Mouse (Mus musculus) CH12.LX (cell line): ENCODE measurements around the gene Entpd8. TPM values are rescaled to one million over a fixed set of nuclear protein-coding genes. Genes with fewer than 3 reads are reported as not detected.
A peak's percentile ranks its signal among the peaks of the same experiment; 100 is the strongest.

Experiments
- DNase-seq: peaks from one replicate; pipeline ENCODE4 v3.0.0-alpha.2; 2013; ENCODE audit errors: extremely low read depth
- H3K27ac ChIP-seq: 2 replicates; pipeline ENCODE4 v1.5.1; 2012; ENCODE audit warnings: low read depth, mild to moderate bottlenecking, control low read depth, moderate library complexity; ENCODE audit not compliant: insufficient read depth
- H3K27me3 ChIP-seq: replicated peaks from 2 replicates; pipeline ENCODE3; 2012; ENCODE audit warnings: inconsistent platforms
- H3K36me3 ChIP-seq, 2 experiments: replicated peaks in 1 of 2; 2 replicates each; pipeline versions ENCODE3 to v1.6.1; 2012; ENCODE audit warnings: inconsistent platforms in 1 of 2, low read length in 1 of 2, mild to moderate bottlenecking in 1 of 2, mixed read lengths in 1 of 2, moderate library complexity in 1 of 2; ENCODE audit not compliant: control insufficient read depth in 1 of 2, insufficient read depth in 1 of 2
- H3K4me1 ChIP-seq, 2 experiments: 2 replicates each; pipeline ENCODE4 v1.6.1; 2012; ENCODE audit warnings: inconsistent platforms in 1 of 2, moderate library complexity in 1 of 2; ENCODE audit not compliant: insufficient read depth in 2 of 2, control insufficient read depth in 1 of 2
- H3K4me2 ChIP-seq: 2 replicates; pipeline ENCODE4 v1.6.1; 2012; ENCODE audit warnings: low read depth, mild to moderate bottlenecking, control low read depth; ENCODE audit not compliant: poor library complexity, insufficient read depth, severe bottlenecking
- H3K4me3 ChIP-seq, 3 experiments: fragments of 150-350 bp in 1 of 3; sonication (generic) in 1 of 3; replicated peaks in 1 of 3; 2 replicates each; pipeline versions ENCODE3 to v1.5.1; 2011 to 2012; ENCODE audit warnings: low read depth in 2 of 3, low read length in 2 of 3, mild to moderate bottlenecking in 2 of 3, moderate library complexity in 2 of 3, control low read depth in 1 of 3, improper control_type of control experiment in 1 of 3, inconsistent platforms in 1 of 3, mixed read lengths in 1 of 3; ENCODE audit not compliant: poor library complexity in 1 of 3
- H3K79me2 ChIP-seq: replicated peaks from 2 replicates; pipeline ENCODE4 v1.6.1; 2012; ENCODE audit warnings: mild to moderate bottlenecking, moderate library complexity; ENCODE audit not compliant: control insufficient read depth, poor library complexity, insufficient read depth, severe bottlenecking; ENCODE audit errors: extremely low read depth
- H3K9ac ChIP-seq: 2 replicates; pipeline ENCODE4 v1.6.1; 2012; ENCODE audit warnings: low read depth, mild to moderate bottlenecking, control low read depth, moderate library complexity; ENCODE audit not compliant: insufficient read depth
- H3K9me3 ChIP-seq: replicated peaks from 2 replicates; pipeline ENCODE3; 2012; ENCODE audit warnings: low read length, inconsistent platforms, mixed read lengths
- BHLHE40 ChIP-seq: IDR thresholded peaks from 2 replicates; pipeline ENCODE4 v1.6.1; 2011; ENCODE audit warnings: mild to moderate bottlenecking, low read depth, low read length, improper control_type of control experiment
- CHD2 ChIP-seq: IDR thresholded peaks from 2 replicates; pipeline ENCODE4 v1.6.1; 2011; ENCODE audit warnings: low read length, improper control_type of control experiment
- CTCF ChIP-seq, 2 experiments: IDR thresholded peaks in 1 of 2; conservative IDR thresholded peaks in 1 of 2; 2 replicates each; pipeline ENCODE4 v1.5.1; 2011 to 2012; ENCODE audit warnings: low read depth in 2 of 2, low read length in 2 of 2, improper control_type of control experiment in 1 of 2, inconsistent platforms in 1 of 2, mild to moderate bottlenecking in 1 of 2, moderate library complexity in 1 of 2
- ELF1 ChIP-seq: IDR thresholded peaks from 2 replicates; pipeline ENCODE4 v1.6.1; 2014; ENCODE audit warnings: low read depth, mild to moderate bottlenecking, inconsistent platforms, low read length, improper control_type of control experiment
- GABPA ChIP-seq: IDR thresholded peaks from 2 replicates; pipeline ENCODE4 v1.6.1; 2012; ENCODE audit warnings: low read depth, low read length, improper control_type of control experiment, inconsistent platforms; ENCODE audit not compliant: insufficient replicate concordance
- HCFC1 ChIP-seq: IDR thresholded peaks from 2 replicates; pipeline ENCODE4 v1.6.1; 2012; ENCODE audit warnings: low read depth, mild to moderate bottlenecking, inconsistent platforms, low read length, improper control_type of control experiment
- IRF4 ChIP-seq: IDR thresholded peaks from 2 replicates; pipeline ENCODE4 v1.6.1; 2014; ENCODE audit warnings: low read depth, mild to moderate bottlenecking, inconsistent platforms, low read length, improper control_type of control experiment
- JUN ChIP-seq: IDR thresholded peaks from 2 replicates; pipeline ENCODE4 v1.6.1; 2011; ENCODE audit warnings: low read depth, mild to moderate bottlenecking, low read length, improper control_type of control experiment, moderate library complexity; ENCODE audit not compliant: insufficient read depth
- KAT2A ChIP-seq: IDR thresholded peaks from 2 replicates; pipeline ENCODE4 v1.6.1; 2012; ENCODE audit warnings: low read length, improper control_type of control experiment, inconsistent platforms; ENCODE audit not compliant: insufficient replicate concordance
- MAZ ChIP-seq: IDR thresholded peaks from 2 replicates; pipeline ENCODE4 v1.6.1; 2012; ENCODE audit warnings: low read depth, mild to moderate bottlenecking, inconsistent platforms, low read length, improper control_type of control experiment, moderate library complexity
- MXI1 ChIP-seq: IDR thresholded peaks from 2 replicates; pipeline ENCODE4 v1.6.1; 2011; ENCODE audit warnings: mild to moderate bottlenecking, low read depth, low read length, improper control_type of control experiment
- NELFE ChIP-seq: IDR thresholded peaks from 2 replicates; pipeline ENCODE4 v1.6.1; 2011; ENCODE audit warnings: low read depth, low read length, improper control_type of control experiment
- NRF1 ChIP-seq: IDR thresholded peaks from 2 replicates; pipeline ENCODE4 v1.6.1; 2014; ENCODE audit warnings: low read depth, mild to moderate bottlenecking, inconsistent platforms, low read length, improper control_type of control experiment, moderate library complexity
- PAX5 ChIP-seq: IDR thresholded peaks from 2 replicates; pipeline ENCODE4 v1.6.1; 2012; ENCODE audit warnings: low read length, inconsistent platforms, mixed read lengths
- POLR2A ChIP-seq: IDR thresholded peaks from 2 replicates; pipeline ENCODE4 v1.6.1; 2011; ENCODE audit warnings: low read depth, mild to moderate bottlenecking, improper control_type of control experiment, low read length
- RAD21 ChIP-seq: IDR thresholded peaks from 2 replicates; pipeline ENCODE4 v1.6.1; 2011; ENCODE audit warnings: low read depth, mild to moderate bottlenecking, low read length, improper control_type of control experiment, moderate library complexity
- RCOR1 ChIP-seq: conservative IDR thresholded peaks from 2 replicates; pipeline ENCODE4 v1.6.1; 2012; ENCODE audit warnings: low read depth, mild to moderate bottlenecking, inconsistent platforms, low read length, improper control_type of control experiment
- SIN3A ChIP-seq: IDR thresholded peaks from 2 replicates; pipeline ENCODE4 v1.6.1; 2012; ENCODE audit warnings: low read length, improper control_type of control experiment, inconsistent platforms
- SMC3 ChIP-seq: IDR thresholded peaks from 2 replicates; pipeline ENCODE4 v1.6.1; 2011; ENCODE audit warnings: low read depth, low read length, improper control_type of control experiment
- TCF12 ChIP-seq: IDR thresholded peaks from 2 replicates; pipeline ENCODE4 v1.6.1; 2014; ENCODE audit warnings: low read depth, mild to moderate bottlenecking, inconsistent platforms, low read length, improper control_type of control experiment
- USF2 ChIP-seq: conservative IDR thresholded peaks from 2 replicates; pipeline ENCODE4 v1.6.1; 2011; ENCODE audit warnings: low read depth, low read length, improper control_type of control experiment
- ZC3H11A ChIP-seq: IDR thresholded peaks from 2 replicates; pipeline ENCODE4 v1.6.1; 2012; ENCODE audit warnings: low read depth, mild to moderate bottlenecking, inconsistent platforms, low read length, improper control_type of control experiment
- ZMIZ1 ChIP-seq: IDR thresholded peaks from 2 replicates; pipeline ENCODE4 v1.6.1; 2012; ENCODE audit warnings: low read depth, mild to moderate bottlenecking, inconsistent platforms, low read length, improper control_type of control experiment
- dilution Hi-C: fragments of 300-500 bp; cut with MboI; formaldehyde crosslinking; loops from 2 replicates; pipeline ENCODE4 v1.14.3; 2020; ENCODE audit warnings: low sequenced_read_pairs; ENCODE audit not compliant: extremely low pct_unique_long_range_greater_than_20kb, extremely low pct_ligation_motif_present
- in situ Hi-C: fragments of 300-500 bp; cut with MboI; formaldehyde crosslinking; loops from 3 replicates; pipeline ENCODE4 v1.14.3; 2019; ENCODE audit warnings: low sequenced_read_pairs, low pct_ligation_motif_present, low pct_unique_long_range_greater_than_20kb, mixed read lengths
- polyA plus RNA-seq: library from polyadenylated mRNA; unstranded; fragments of >175 nt; gene quantifications from 2 replicates; pipeline ENCODE4 v1.2.1, GENCODE M21; 2012; ENCODE audit warnings: low read depth; ENCODE audit not compliant: insufficient read length
- total RNA-seq, 2 experiments: library from RNA; depleted of rRNA; stranded (reverse); fragments of 300-350 nt in 1 of 2; fragments of >200 nt in 1 of 2; gene quantifications; 2 replicates each; pipeline ENCODE4 v1.2.3; 2012 to 2014

The Entpd8 gene
- total and polyA plus RNA-seq, 3 experiments, result not detected

- H3K4me1 ChIP-seq, result peaks cover 0 to 23% of the 10 kb centered on the region in 2 experiments; a peak in 2 of 4 replicates
- TF ChIP-seq CHD2 (no peak), USF2 (no peak), PAX5 (no peak), SIN3A (no peak), CTCF (conservative IDR thresholded peaks at IDR 0.05 in 1 of 2, IDR thresholded peaks at IDR 0.05 in 1 of 2; ENCODE audit: low read depth in 2 of 2, low read length in 2 of 2) (no peak), GABPA (no peak), POLR2A (no peak), HCFC1 (no peak), ELF1 (no peak), NRF1 (no peak), MAZ (no peak), SMC3 (no peak), JUN (no peak)
- TF ChIP-seq, all 38 proteins: peak for 0
- no peaks in the 10 kb centered on the region for H3K36me3 ChIP-seq
- in situ Hi-C loops, result loop anchor here (5.0 kb wide), 1 partner anchor 36 kb away; no protein-coding TSS in a partner anchor
- H3K4me2 ChIP-seq, result no peak overlapping the region
- H3K27me3 ChIP-seq, result no peaks in the 10 kb centered on the region
- H3K4me3 ChIP-seq, result no peak overlapping the region
- no peak overlapping the region for H3K9ac ChIP-seq
- H3K9me3 ChIP-seq, result no peaks in the 10 kb centered on the region
- no peak for DNase-seq
- dilution Hi-C loops, result no loop called here
- no peak overlapping the region for H3K27ac ChIP-seq
- H3K79me2 ChIP-seq, result no peaks in the 10 kb centered on the region
These were observed 46.2 kb downstream of the Entpd8 start for GRCm38 (mm10) chr2:25126011-25127010.

DNA sequence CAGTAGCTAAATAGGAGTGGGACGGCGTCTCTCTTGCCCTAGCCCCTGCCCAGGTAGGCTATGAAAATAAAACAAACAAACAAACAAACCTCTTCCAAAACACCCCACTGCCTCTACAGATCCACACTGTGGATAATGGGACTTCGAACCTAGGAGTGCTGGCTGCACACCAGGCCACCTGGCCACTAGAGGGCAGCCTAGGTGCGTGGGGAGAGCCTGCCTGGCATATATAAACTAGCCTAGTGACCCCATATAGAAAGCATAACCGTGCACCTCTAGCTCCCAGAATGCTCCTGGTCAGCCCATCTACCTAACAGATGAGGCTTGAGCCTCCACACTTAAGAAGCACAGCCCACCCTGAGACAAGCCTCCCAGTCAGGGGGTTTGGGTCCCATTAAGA lies 47.1 kb downstream of the Entpd8 start:
- Histone ChIP-seq H3K27ac (no peak overlapping the region), H3K79me2 (no peaks in the 10 kb centered on the region), H3K9ac (no peak overlapping the region), H3K4me2 (no peak overlapping the region), H3K9me3 (no peaks in the 10 kb centered on the region), H3K27me3 (no peaks in the 10 kb centered on the region), H3K4me1 (peaks cover 0 to 22% of the 10 kb centered on the region in 2 experiments; a peak in 2 of 4 replicates), H3K36me3 (no peaks in the 10 kb centered on the region), H3K4me3 (no peak overlapping the region)
- dilution Hi-C loops, result no loop called here
- in situ Hi-C loops, result loop anchor here (5.0 kb wide), 1 partner anchor 35 kb away; no protein-coding TSS in a partner anchor
- DNase-seq, result peak; percentile 57
- TF ChIP-seq HCFC1 (no peak), ZMIZ1 (no peak), BHLHE40 (no peak), ZC3H11A (peak; percentile 30; the same call in 1 of the 2 replicates), SIN3A (no peak), MXI1 (no peak), IRF4 (0 out of 2 replicates have a peak, but pooled peaks have one; percentile 36), JUN (no peak), SMC3 (peak; percentile 84), RAD21 (peak; percentile 86), CTCF (conservative IDR thresholded peaks at IDR 0.05 in 1 of 2, IDR thresholded peaks at IDR 0.05 in 1 of 2; ENCODE audit: low read depth in 2 of 2, low read length in 2 of 2) (peak; percentile 82 to 92), NELFE (peak; percentile 48; the same call in 1 of the 2 replicates), RCOR1 (no peak), CHD2 (no peak), KAT2A (no peak), TCF12 (0 out of 2 replicates have a peak, but pooled peaks have one; percentile 27)
